Mouse (Mus musculus) erythroid progenitor cell, adult 5-6 weeks (primary cell): ENCODE data around the gene Lce1g. TPM values are rescaled to one million over a fixed set of nuclear protein-coding genes. Genes with fewer than 3 reads are reported as not detected.

ENCODE experiments used
- ATAC-seq: replicated peaks from 2 replicates; pipeline ENCODE4 v1.8.0; 2016; ENCODE audit warnings: moderate number of reproducible peaks, mild to moderate bottlenecking, moderate TSS enrichment, inconsistent platforms; ENCODE audit not compliant: poor library complexity, low FRiP score, severe bottlenecking
- total RNA-seq, 2 experiments: library from RNA; stranded (forward) in 1 of 2; stranded (reverse) in 1 of 2; fragments of 150-400 nt in 1 of 2; fragments of 186-747, 209-891 nt in 1 of 2; gene quantifications; 2 replicates each; pipeline versions ENCODE4 v1.2.3 to v1.2.4; 2015 to 2017; ENCODE audit warnings: low replicate concordance in 2 of 2

Lce1g gene
- total RNA-seq (2015; ENCODE audit: low replicate concordance) (not detected in 2 replicates), total RNA-seq (2017; ENCODE audit: low replicate concordance) (not detected in 2 replicates)

DNA sequence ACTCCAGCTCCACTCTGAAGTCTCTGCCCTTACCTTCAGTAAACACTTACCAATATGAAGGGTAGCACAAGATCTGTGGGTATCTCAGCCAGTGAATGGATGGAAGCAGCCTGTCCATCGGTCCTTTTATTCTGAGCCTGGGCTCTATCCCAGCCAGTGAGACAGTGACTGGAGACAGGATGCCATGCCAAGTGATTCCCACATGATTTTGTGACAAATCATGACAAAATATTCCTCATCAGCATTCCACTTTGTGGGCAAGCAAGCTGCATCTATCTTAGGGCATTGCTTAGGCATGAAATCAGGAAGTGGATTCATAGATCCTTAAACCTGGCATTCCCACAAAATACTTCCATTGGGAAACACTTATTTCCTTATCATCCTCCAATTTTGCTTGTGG, at the start of gene Lce1g:
TSS of gene Lce1g (minus strand) at position 101 of the 400 bp plus-strand sequence.
- no peak for ATAC-seq

DNA sequence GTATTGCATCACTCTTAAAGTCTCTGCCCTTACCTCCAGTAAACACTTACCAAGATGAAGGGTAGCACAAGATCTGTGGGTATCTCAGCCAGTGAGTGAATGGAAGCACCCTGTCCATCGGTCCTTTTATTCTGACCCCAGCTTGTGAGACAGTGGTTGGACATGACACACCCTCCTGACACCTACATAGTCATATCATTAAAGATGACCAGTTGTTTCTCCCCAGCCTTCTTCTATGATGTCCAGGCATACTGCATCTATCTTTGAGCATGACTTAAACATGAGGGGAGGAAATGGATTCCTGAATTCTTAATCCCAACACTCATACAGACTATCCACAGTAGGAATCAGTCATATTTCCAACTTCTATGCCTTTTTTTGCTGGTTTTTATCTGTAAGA, 38.3 kb upstream of the Lce1g start, which contains the start of gene Lce1j:
TSS of gene Lce1j (minus strand) at position 101 of the 400 bp plus-strand sequence.
- no peak for ATAC-seq

DNA sequence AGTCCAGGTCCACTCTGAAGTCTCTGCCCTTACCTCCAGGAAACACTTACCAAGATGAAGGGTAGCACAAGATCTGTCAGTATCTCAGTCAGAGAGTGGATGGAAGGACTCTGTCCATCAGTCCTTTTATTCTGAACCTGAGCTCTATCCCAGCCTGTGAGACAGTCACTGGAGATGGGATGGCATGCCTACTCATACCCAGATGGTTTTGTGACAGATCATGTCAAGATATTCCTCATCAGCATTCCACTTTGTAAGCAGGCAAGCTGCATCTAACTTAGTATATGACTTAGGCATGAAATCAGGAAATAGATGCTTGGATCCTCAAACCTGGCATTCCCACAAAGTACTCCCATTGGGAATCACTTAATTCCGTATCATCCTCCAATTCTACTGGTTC, 26.7 kb upstream of the Lce1g start, which contains the start of gene Lce1i:
TSS of gene Lce1i (minus strand) at position 101 of the 400 bp plus-strand sequence.
- no peak for ATAC-seq

DNA sequence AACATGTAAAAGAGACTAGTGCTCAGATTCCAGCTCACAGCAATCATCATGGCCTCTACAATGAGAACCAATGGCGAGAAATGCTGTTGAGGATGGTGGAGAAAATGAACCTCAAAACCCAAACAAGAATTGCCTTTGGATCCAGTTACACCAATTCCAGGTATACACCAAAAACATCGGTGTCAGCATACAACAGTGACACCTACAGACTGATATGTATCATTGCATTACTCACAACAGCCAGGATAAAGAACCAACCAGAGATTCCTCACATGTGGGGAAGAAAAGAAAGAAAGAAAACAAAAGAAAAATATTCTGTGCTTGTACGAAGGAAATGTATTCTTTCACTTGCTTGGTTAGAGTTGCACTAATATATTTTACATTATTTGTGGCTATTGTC, 19.4 kb upstream of the Lce1g start:
- no peak for ATAC-seq

DNA sequence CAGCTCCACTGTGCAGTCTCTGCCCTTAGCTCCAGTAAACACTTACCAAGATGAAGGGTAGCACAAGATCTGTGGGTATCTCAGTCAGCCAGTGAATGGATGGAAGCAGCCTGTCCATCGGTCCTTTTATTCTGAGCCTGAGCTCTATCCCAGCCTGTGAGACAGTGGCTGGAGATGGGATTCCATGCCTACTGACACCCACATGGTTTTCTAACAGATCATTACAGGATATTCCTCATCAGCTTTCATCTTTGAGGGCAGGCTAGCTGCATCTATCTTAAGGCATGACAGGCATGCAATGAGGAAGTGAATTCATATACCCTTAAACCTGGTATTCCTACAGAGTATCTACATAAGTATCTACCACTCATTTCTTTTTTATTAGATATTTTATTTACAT, 12.8 kb upstream of the Lce1g start, which contains the start of gene Lce1h:
TSS of gene Lce1h (minus strand) at position 101 of the 400 bp plus-strand sequence.
- ATAC-seq = no peak

DNA sequence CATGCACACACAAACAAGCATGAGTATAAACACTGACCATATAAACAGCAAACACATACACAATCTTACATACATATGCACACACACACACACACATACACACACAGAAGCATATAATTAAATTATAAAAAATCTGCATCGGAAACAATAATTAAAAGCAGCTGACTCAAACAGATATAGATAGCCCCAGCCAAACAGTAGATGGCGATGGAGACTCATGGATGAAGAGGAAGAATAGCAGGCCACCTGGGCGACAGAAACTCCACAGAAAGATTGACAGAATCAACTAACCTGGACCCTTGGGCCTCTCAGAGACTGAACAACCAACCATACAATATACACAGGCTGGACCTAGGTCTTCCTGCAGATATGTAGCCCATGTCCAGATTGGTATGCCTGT, 1.1 kb upstream of the Lce1g start:
- ATAC-seq = no peak

DNA sequence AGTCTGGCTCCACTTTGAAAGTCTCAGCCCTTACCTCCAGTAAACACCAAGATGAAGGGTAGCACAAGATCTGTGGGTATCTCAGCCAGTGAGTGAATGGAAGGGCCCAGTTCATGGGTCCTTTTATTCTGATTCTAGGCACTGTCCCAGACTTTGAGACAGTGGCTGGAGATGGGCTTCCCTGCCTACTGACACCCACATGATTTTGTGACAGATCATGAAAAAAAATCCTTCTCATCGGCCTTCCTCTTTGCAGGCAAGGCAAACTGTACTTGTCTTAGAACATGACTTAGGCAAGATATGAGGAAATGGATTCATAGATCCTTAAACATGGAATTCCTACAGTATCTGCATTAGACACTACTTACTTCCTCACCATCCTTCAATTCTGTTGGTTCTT, 13.1 kb downstream of the Lce1g start, which contains the start of gene Gm38119:
TSS of gene Gm38119 (minus strand) at position 101 of the 400 bp plus-strand sequence.
- no peak for ATAC-seq

DNA sequence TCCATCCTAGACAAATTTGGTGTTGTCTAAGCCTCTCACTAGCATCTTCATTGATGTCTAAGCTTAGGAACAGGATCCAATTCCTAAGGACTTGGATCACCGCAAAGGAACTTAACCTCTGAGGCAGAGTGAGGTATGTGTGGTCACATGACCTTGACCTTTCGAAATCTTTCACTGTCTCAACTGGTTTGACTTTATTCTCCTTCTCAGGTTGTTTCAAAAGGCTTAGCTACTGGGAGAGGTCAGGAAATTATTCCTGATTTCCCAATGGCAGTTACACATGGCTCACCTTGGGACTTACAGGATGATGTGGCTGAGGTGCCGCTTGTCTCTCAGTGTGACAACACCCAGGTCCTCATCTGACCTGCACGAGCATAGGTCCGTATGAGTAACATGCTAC, 29.5 kb downstream of the Lce1g start:
- no peak for ATAC-seq

DNA sequence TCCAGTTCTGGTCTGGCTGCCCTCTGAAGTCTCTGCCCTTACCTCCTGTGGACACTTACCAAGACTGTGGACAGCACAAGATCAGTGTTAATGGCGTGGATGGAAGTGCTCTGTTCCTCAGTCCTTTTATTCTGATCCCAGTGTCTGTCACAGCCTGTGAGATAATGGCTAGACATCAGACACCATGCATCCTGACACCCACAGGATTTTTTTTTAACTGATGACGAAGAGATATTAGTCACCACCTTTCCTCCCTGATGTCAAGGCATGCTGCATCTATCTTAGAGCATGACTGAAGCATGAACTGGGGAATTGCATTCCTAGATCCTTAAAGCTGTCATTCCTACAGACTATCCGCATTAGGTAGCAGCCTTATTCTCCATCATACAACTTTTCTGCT, 31.9 kb downstream of the Lce1g start, which contains the start of gene Lce1f:
TSS of gene Lce1f (minus strand) at position 101 of the 400 bp plus-strand sequence.
- ATAC-seq = no peak

DNA sequence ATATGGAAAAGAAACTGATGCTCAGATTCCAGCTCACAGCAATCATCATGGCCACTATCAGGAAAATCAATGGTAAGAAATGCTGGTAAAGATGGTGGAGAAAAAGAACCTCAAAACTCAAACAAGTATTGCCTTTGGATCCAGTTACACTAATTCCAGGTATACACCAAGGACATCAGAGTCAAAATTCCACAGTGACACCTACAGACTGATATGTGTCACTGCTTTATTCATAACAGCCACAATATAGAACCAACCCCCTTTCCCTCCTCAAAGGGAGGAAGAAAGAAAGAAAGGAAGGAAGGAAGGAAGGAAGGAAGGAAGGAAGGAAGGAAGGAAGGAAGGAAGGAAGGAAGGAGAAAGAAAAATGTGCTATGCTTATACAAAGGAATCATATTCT, 37.0 kb downstream of the Lce1g start:
- ATAC-seq = no peak

DNA sequence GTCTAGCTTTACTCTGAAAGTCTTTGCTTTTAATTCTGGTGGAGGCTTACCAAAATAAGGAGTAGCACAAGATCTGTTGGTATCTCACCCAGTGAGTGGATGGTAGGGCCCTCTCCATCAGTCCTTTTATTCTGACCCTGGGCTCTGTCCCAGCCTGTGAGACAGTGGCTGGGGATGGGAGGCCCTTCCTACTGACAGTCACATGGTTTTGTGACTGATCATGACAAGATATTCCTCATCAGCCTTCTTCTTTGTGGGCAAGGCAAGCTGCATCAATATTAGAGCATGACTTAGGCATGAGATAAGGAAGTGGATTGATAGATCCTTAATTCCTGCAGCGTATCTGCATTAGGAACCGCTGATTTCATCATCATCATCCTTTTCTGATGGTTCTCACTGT, 43.2 kb downstream of the Lce1g start, which contains the start of gene Lce1e:
TSS of gene Lce1e (minus strand) at position 101 of the 400 bp plus-strand sequence.
- no peak for ATAC-seq

Other genes with a start within 250 kb of the Lce1g start
- gene 2310046K23Rik, start 217.8 kb downstream of the Lce1g start, total RNA-seq (2015; ENCODE audit: low replicate concordance) = not detected in 2 replicates
- not detected in 2 replicates for gene 2310046K23Rik, start 217.8 kb downstream of the Lce1g start, total RNA-seq (2017; ENCODE audit: low replicate concordance)
- not detected in 2 replicates for gene Ivl, start 178.6 kb downstream of the Lce1g start, total RNA-seq (2015; ENCODE audit: low replicate concordance)
- gene Ivl, start 178.6 kb downstream of the Lce1g start, total RNA-seq (2017; ENCODE audit: low replicate concordance) = 0.39 TPM in 1 of 2 replicates, not detected in the other
- not detected in 2 replicates for gene Smcp, start 163.3 kb downstream of the Lce1g start, total RNA-seq (2015; ENCODE audit: low replicate concordance)
- gene Smcp, start 163.3 kb downstream of the Lce1g start, total RNA-seq (2017; ENCODE audit: low replicate concordance) = not detected in 2 replicates
- gene 2210017I01Rik, start 144.8 kb downstream of the Lce1g start, total RNA-seq (2015; ENCODE audit: low replicate concordance) = not detected in 2 replicates
- gene 2210017I01Rik, start 144.8 kb downstream of the Lce1g start, total RNA-seq (2017; ENCODE audit: low replicate concordance) = not detected in 2 replicates
- not detected in 2 replicates for gene Lce6a, start 130.7 kb downstream of the Lce1g start, total RNA-seq (2015; ENCODE audit: low replicate concordance)
- not detected in 2 replicates for gene Lce6a, start 130.7 kb downstream of the Lce1g start, total RNA-seq (2017; ENCODE audit: low replicate concordance)
- gene Lce1a1, start 104.0 kb downstream of the Lce1g start, total RNA-seq (2015; ENCODE audit: low replicate concordance) = not detected in 2 replicates
- not detected in 2 replicates for gene Lce1a1, start 104.0 kb downstream of the Lce1g start, total RNA-seq (2017; ENCODE audit: low replicate concordance)
- not detected in 2 replicates for gene Lce1b, start 95.4 kb downstream of the Lce1g start, total RNA-seq (2015; ENCODE audit: low replicate concordance)
- not detected in 2 replicates for gene Lce1b, start 95.4 kb downstream of the Lce1g start, total RNA-seq (2017; ENCODE audit: low replicate concordance)
- gene Lce1a2, start 82.0 kb downstream of the Lce1g start, total RNA-seq (2015; ENCODE audit: low replicate concordance) = not detected in 2 replicates
- not detected in 2 replicates for gene Lce1a2, start 82.0 kb downstream of the Lce1g start, total RNA-seq (2017; ENCODE audit: low replicate concordance)
- gene Lce1c, start 73.1 kb downstream of the Lce1g start, total RNA-seq (2015; ENCODE audit: low replicate concordance) = not detected in 2 replicates
- not detected in 2 replicates for gene Lce1c, start 73.1 kb downstream of the Lce1g start, total RNA-seq (2017; ENCODE audit: low replicate concordance)
- not detected in 2 replicates for gene Lce1d, start 65.1 kb downstream of the Lce1g start, total RNA-seq (2015; ENCODE audit: low replicate concordance)
- not detected in 2 replicates for gene Lce1d, start 65.1 kb downstream of the Lce1g start, total RNA-seq (2017; ENCODE audit: low replicate concordance)
- not detected in 2 replicates for gene Lce1e, start 43.3 kb downstream of the Lce1g start, total RNA-seq (2015; ENCODE audit: low replicate concordance)
- gene Lce1e, start 43.3 kb downstream of the Lce1g start, total RNA-seq (2017; ENCODE audit: low replicate concordance) = not detected in 2 replicates
- not detected in 2 replicates for gene Lce1f, start 32.0 kb downstream of the Lce1g start, total RNA-seq (2015; ENCODE audit: low replicate concordance)
- not detected in 2 replicates for gene Lce1f, start 32.0 kb downstream of the Lce1g start, total RNA-seq (2017; ENCODE audit: low replicate concordance)
- not detected in 2 replicates for gene Gm38119, start 13.2 kb downstream of the Lce1g start, total RNA-seq (2015; ENCODE audit: low replicate concordance)
- not detected in 2 replicates for gene Gm38119, start 13.2 kb downstream of the Lce1g start, total RNA-seq (2017; ENCODE audit: low replicate concordance)
- not detected in 2 replicates for gene Lce1h, start 12.7 kb upstream of the Lce1g start, total RNA-seq (2015; ENCODE audit: low replicate concordance)
- gene Lce1h, start 12.7 kb upstream of the Lce1g start, total RNA-seq (2017; ENCODE audit: low replicate concordance) = not detected in 2 replicates
- gene Lce1i, start 26.6 kb upstream of the Lce1g start, total RNA-seq (2015; ENCODE audit: low replicate concordance) = not detected in 2 replicates
- gene Lce1i, start 26.6 kb upstream of the Lce1g start, total RNA-seq (2017; ENCODE audit: low replicate concordance) = not detected in 2 replicates
- gene Lce1j, start 38.2 kb upstream of the Lce1g start, total RNA-seq (2015; ENCODE audit: low replicate concordance) = not detected in 2 replicates
- not detected in 2 replicates for gene Lce1j, start 38.2 kb upstream of the Lce1g start, total RNA-seq (2017; ENCODE audit: low replicate concordance)
- not detected in 2 replicates for gene Lce1k, start 55.6 kb upstream of the Lce1g start, total RNA-seq (2015; ENCODE audit: low replicate concordance)
- not detected in 2 replicates for gene Lce1k, start 55.6 kb upstream of the Lce1g start, total RNA-seq (2017; ENCODE audit: low replicate concordance)
- not detected in 2 replicates for gene Kprp, start 74.9 kb upstream of the Lce1g start, total RNA-seq (2015; ENCODE audit: low replicate concordance)
- gene Kprp, start 74.9 kb upstream of the Lce1g start, total RNA-seq (2017; ENCODE audit: low replicate concordance) = not detected in 2 replicates
- gene Lce1l, start 98.9 kb upstream of the Lce1g start, total RNA-seq (2015; ENCODE audit: low replicate concordance) = not detected in 2 replicates
- not detected in 2 replicates for gene Lce1l, start 98.9 kb upstream of the Lce1g start, total RNA-seq (2017; ENCODE audit: low replicate concordance)
- not detected in 2 replicates for gene 2310050C09Rik, start 117.9 kb upstream of the Lce1g start, total RNA-seq (2015; ENCODE audit: low replicate concordance)
- gene 2310050C09Rik, start 117.9 kb upstream of the Lce1g start, total RNA-seq (2017; ENCODE audit: low replicate concordance) = not detected in 2 replicates
- gene Lce3a, start 173.9 kb upstream of the Lce1g start, total RNA-seq (2015; ENCODE audit: low replicate concordance) = not detected in 2 replicates
- gene Lce3a, start 173.9 kb upstream of the Lce1g start, total RNA-seq (2017; ENCODE audit: low replicate concordance) = not detected in 2 replicates
- gene Lce3b, start 180.6 kb upstream of the Lce1g start, total RNA-seq (2015; ENCODE audit: low replicate concordance) = not detected in 2 replicates
- not detected in 2 replicates for gene Lce3b, start 180.6 kb upstream of the Lce1g start, total RNA-seq (2017; ENCODE audit: low replicate concordance)
- gene Lce3c, start 192.1 kb upstream of the Lce1g start, total RNA-seq (2015; ENCODE audit: low replicate concordance) = not detected in 2 replicates
- gene Lce3c, start 192.1 kb upstream of the Lce1g start, total RNA-seq (2017; ENCODE audit: low replicate concordance) = not detected in 2 replicates
- gene Lce3d, start 205.1 kb upstream of the Lce1g start, total RNA-seq (2015; ENCODE audit: low replicate concordance) = not detected in 2 replicates
- not detected in 2 replicates for gene Lce3d, start 205.1 kb upstream of the Lce1g start, total RNA-seq (2017; ENCODE audit: low replicate concordance)
- not detected in 2 replicates for gene Lce3e, start 214.7 kb upstream of the Lce1g start, total RNA-seq (2015; ENCODE audit: low replicate concordance)
- not detected in 2 replicates for gene Lce3e, start 214.7 kb upstream of the Lce1g start, total RNA-seq (2017; ENCODE audit: low replicate concordance)
- not detected in 2 replicates for gene Lce3f, start 239.9 kb upstream of the Lce1g start, total RNA-seq (2015; ENCODE audit: low replicate concordance)
- gene Lce3f, start 239.9 kb upstream of the Lce1g start, total RNA-seq (2017; ENCODE audit: low replicate concordance) = not detected in 2 replicates